Mouse (Mus musculus) C2C12 (cell line): ENCODE measurements around the gene Irx1. TPM values are rescaled to one million over a fixed set of nuclear protein-coding genes. Genes with fewer than 3 reads are reported as not detected.

Source experiments
- H3K27me3 ChIP-seq: one replicate; pipeline ENCODE4 v1.6.1; 2011; ENCODE audit not compliant: control insufficient read depth, insufficient read depth, insufficient read length
- H3K36me3 ChIP-seq: one replicate; pipeline ENCODE4 v1.6.1; 2011; ENCODE audit not compliant: control insufficient read depth, insufficient read depth
- H3K4me3 ChIP-seq: one replicate; pipeline ENCODE4 v1.5.1; 2011; ENCODE audit warnings: mild to moderate bottlenecking, control low read depth; ENCODE audit not compliant: poor library complexity, insufficient read depth, severe bottlenecking
- H3K79me2 ChIP-seq: one replicate; pipeline ENCODE4 v1.6.1; 2011; ENCODE audit not compliant: control insufficient read depth, insufficient read depth
- H3K79me3 ChIP-seq: one replicate; pipeline ENCODE4 v1.6.1; 2011; ENCODE audit warnings: low read depth, control low read depth
- H3ac ChIP-seq: one replicate; pipeline ENCODE3; 2011; ENCODE audit warnings: low read depth; ENCODE audit not compliant: control insufficient read depth, insufficient read length
- CEBPB ChIP-seq: IDR thresholded peaks from one replicate; pipeline ENCODE4 v1.6.1; 2011; ENCODE audit warnings: low read depth, mild to moderate bottlenecking, control low read depth, moderate library complexity
- CTCF ChIP-seq: IDR thresholded peaks from one replicate; pipeline ENCODE4 v1.5.1; 2011; ENCODE audit not compliant: control insufficient read depth, insufficient read depth, insufficient read length
- FOSL1 ChIP-seq: IDR thresholded peaks from one replicate; pipeline ENCODE4 v1.8.0; 2011; ENCODE audit warnings: mild to moderate bottlenecking, low read length; ENCODE audit not compliant: poor library complexity, insufficient read depth, severe bottlenecking
- MAX ChIP-seq: IDR thresholded peaks from one replicate; pipeline ENCODE4 v1.6.1; 2011; ENCODE audit warnings: mild to moderate bottlenecking, control low read depth
- MYOD1 ChIP-seq: IDR thresholded peaks from one replicate; pipeline ENCODE4 v1.6.1; 2011; ENCODE audit warnings: low read depth; ENCODE audit not compliant: control insufficient read depth, insufficient read length
- MYOG ChIP-seq: IDR thresholded peaks from one replicate; pipeline ENCODE4 v1.6.1; 2011; ENCODE audit not compliant: control insufficient read depth, insufficient read length; ENCODE audit errors: extremely low read depth
- USF1 ChIP-seq: IDR thresholded peaks from one replicate; pipeline ENCODE4 v1.6.1; 2011; ENCODE audit warnings: low read depth, mild to moderate bottlenecking, control low read depth, moderate library complexity
- polyA plus RNA-seq: library from polyadenylated mRNA; unstranded; fragments of >200 nt; fragmentation: generic; extraction: Trizol; gene quantifications from one replicate; pipeline ENCODE4 v1.2.1, GENCODE M21; 2012; ENCODE audit warnings: missing spikeins

Irx1 gene
- polyA plus RNA-seq, 1 experiment, result not detected

DNA sequence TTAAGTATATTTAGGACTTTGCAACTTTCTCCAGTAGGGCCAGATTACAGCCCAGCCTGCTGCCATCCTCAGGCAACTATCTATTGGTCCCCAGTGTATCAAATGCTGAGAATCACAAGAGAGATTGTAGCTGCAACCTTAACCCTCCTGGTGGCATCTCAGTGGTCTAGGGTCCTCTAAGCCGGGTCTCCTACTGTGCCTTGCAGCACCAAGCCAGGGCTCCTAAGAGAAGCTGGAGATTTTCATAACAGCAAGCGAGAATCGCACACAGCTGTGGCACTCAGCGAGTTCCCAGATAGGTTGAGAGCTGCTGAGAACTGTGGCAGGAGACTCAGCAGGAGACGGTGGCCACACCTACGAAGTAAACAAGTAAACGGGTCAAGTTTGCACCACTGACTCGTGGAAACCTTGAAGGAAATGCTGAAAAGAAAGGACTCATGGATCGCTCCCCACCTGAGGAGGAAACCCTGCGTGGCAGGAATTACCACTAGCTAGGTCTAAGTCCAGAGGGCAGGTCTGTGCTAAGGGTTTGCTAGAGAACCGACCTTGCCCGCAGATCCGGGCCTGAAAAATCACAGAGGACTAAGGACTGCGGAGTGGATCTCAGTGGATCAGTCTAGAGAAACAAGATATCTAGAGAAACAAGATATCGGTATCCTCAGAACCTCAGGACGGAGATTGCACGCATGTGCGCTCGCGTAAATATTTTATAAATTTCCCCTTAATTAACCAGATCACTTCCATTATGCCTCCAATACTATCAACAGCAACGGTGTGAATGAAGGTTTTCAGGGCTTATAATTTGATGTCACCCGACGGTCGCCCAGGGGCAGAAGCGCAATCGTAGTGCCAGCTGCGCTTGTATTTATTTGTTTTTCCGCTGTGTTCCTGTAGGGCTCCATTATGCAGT lies 4.1 kb upstream of the Irx1 start:
- Histone ChIP-seq H3ac (no peak overlapping the region), H3K79me3 (no peaks in the 10 kb centered on the region), H3K27me3 (peaks cover 3% of the 10 kb centered on the region), H3K4me3 (no peak overlapping the region), H3K36me3 (no peaks in the 10 kb centered on the region), H3K79me2 (no peaks in the 10 kb centered on the region)
- no peak for TF ChIP-seq MAX
- no peak for TF ChIP-seq MYOG
- TF ChIP-seq FOSL1, result no peak
- TF ChIP-seq CEBPB, result no peak
- no peak for TF ChIP-seq CTCF
- no peak for TF ChIP-seq USF1
- TF ChIP-seq MYOD1, result no peak

DNA sequence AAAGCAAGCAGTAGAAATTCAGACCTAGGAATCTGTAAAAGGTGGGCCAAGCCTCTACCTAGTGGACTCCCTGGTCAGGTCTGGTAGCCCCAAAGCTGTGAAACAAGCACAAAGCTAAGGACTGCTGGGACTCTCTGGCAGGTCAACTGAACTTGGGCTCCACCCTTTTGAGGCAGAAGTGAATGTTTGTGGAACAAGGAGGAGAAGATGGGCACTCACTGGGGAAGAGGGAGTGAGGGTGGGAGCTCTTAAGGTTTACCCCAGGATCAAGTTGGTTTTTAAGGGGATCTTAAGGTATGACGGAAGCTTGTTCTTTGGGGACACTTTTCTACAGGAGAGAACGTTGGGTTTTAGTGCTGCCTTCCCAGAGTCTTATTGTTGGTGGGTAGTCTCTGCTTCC lies 3.1 kb upstream of the Irx1 start:
- TF ChIP-seq MAX (no peak), MYOD1 (no peak), CEBPB (no peak), USF1 (no peak), FOSL1 (no peak), CTCF (no peak), MYOG (no peak)
- H3ac ChIP-seq, result no peak overlapping the region
- H3K36me3 ChIP-seq, result no peaks in the 10 kb centered on the region
- H3K27me3 ChIP-seq, result peaks cover 3% of the 10 kb centered on the region
- no peak overlapping the region for H3K4me3 ChIP-seq
- H3K79me2 ChIP-seq, result no peaks in the 10 kb centered on the region
- H3K79me3 ChIP-seq, result no peaks in the 10 kb centered on the region

DNA sequence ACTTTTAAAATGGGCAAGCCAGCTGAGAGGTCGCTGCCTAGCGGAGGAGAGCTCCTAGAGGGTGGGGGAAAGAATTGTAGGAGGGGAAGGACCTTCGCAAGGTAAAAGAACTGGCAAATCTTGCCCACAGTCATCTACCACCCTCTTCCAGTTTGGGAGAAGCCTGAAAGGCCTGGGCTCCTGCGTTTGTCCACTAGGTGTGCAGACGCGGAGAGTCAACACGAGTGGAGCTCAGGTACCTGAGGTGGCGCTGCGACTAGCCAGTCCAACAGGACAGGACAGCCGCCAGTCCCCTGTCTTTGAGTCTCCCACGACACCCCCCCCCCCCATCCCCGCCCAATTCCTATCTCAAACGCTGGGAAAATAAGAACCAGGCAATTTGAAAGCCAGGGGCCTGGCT lies 843 bp upstream of the Irx1 start:
- Histone ChIP-seq H3ac (no peak overlapping the region), H3K27me3 (peaks cover 3% of the 10 kb centered on the region), H3K4me3 (no peak overlapping the region), H3K36me3 (no peaks in the 10 kb centered on the region), H3K79me2 (no peaks in the 10 kb centered on the region), H3K79me3 (no peaks in the 10 kb centered on the region)
- TF ChIP-seq CEBPB (no peak), MAX (no peak), MYOG (no peak), MYOD1 (no peak), USF1 (no peak), FOSL1 (no peak)

DNA sequence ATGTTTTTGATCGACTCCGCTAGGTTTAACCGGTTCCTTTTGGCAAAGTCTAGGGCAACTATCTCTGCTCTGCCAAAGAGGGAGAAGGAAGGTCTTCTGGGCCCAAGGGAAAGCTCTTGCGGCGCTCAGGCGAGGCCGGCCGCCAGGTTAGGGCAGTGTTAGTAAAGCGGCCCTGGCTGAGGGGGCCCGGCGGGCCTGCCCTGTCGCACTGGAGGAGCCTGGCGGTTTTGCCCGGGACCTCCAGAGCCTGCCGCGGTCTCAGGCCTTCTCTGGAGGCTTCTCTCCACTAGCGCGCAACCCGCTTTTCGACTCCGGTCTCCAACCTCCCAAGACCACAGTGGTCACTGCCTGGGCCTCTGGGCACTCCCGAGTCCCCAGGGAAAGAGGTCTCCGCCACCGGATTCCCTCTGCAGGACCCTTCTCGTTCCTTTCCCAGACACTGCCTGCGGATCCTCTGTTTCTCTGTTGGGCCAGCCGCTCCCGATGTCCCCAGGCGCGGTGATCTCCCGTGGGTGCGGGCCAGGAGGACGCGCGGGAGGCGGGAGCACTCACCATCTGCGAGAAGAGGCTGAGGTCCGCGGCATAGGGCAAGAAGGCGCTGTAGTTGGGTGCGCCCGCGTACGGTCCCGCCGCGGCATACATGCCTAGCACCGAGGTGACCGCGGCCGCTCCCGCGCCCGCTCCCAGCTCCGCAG lies 715 bp downstream of the Irx1 start:
- Histone ChIP-seq H3K4me3 (no peak overlapping the region), H3K79me2 (no peaks in the 10 kb centered on the region), H3K27me3 (peaks cover 3% of the 10 kb centered on the region), H3K79me3 (no peaks in the 10 kb centered on the region), H3K36me3 (no peaks in the 10 kb centered on the region), H3ac (no peak overlapping the region)
- TF ChIP-seq CTCF (no peak), FOSL1 (no peak), USF1 (no peak), MAX (no peak), MYOG (no peak), CEBPB (no peak), MYOD1 (no peak)

DNA sequence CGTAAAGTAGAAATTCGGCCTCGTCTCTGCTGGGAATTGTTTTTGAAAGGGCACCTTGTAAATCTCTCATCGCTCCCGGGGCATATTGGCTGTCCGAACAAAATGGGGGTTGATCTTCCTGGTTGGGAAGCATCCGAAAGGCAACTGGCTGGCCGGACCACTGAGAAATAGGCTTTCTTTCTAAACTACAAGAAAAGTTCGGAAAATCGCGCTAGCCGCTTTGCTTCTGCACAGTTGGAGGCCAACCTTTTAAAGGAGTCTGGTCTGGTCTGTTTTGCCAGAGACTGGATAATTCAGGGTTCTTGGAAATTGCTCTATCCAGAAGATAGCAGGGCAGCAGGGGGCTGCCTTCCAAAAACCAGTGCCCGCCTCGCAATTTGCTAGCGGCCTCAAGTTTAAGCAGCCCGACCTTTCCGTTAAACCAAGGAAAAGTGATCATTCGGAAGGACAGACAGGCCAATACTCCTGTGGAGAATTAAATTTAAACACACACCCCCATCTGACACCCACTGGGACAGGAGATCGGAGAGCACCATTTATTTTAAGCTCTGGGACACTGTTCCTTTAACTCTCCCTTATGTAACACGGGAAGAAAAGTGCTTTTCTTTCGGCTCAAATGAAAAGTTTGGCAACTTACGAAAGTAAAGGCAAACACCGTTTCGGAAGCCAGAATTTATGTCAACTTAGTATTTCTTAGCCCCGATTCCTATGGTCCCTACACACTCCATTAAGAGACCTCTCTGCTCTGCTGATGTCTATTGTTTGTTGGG lies 1.4 kb downstream of the Irx1 start:
- no peak overlapping the region for H3K4me3 ChIP-seq
- H3K79me3 ChIP-seq, result no peaks in the 10 kb centered on the region
- no peaks in the 10 kb centered on the region for H3K36me3 ChIP-seq
- H3K27me3 ChIP-seq, result peaks cover 3% of the 10 kb centered on the region
- H3K79me2 ChIP-seq, result no peaks in the 10 kb centered on the region
- no peak for TF ChIP-seq CEBPB
- no peak for TF ChIP-seq CTCF
- no peak for TF ChIP-seq USF1
- no peak overlapping the region for H3ac ChIP-seq
